Comparison of ENCODE assay signal across 21 mouse cellular contexts in genomic region chr11:118676364-118676763, GRCm38 (mm10).
DNase-seq lines count a peak whose midpoint lies in the region; ATAC-seq lines count a peak whose summit lies in the region.
"Had no signal": no experiment of that assay in that cellular context is flagged by ENCODE, and none has a peak within 500 bp of the region (broad histone marks: within the 10 kb centered on the region; RNA-seq: fewer than 3 reads in every experiment).

No protein-coding gene starts in this region.

- no peak overlapping the region for H3K4me2 ChIP-seq in neural tube, embryonic 15.5 days

- ATAC-seq in frontal cortex, adult (ENCODE audit: low TSS enrichment): peak; percentile 55
- no peak for ATAC-seq in neural tube, embryonic 15.5 days (ENCODE audit: low FRiP score)
- ATAC-seq: activated CD4-positive, CD25-positive, alpha-beta regulatory T cell, adult 4 months; CD4-positive, CD25-positive, alpha-beta regulatory T cell, adult 4 months; Patski had no signal

- peaks cover 61% of the 10 kb centered on the region for H3K4me1 ChIP-seq in neural tube, embryonic 15.5 days

- 82% methylated on average over 7 of the region's 7 CpGs for WGBS in neural tube, embryonic 15.5 days

- no peak overlapping the region for H3K4me3 ChIP-seq in neural tube, embryonic 15.5 days (replicated peaks)

- no peaks in the 10 kb centered on the region for H3K9me3 ChIP-seq in neural tube, embryonic 15.5 days (replicated peaks)

- 0 out of 2 replicates have a peak overlapping the region, but pooled peaks have one; percentile 11 for H3K9ac ChIP-seq in neural tube, embryonic 15.5 days (replicated peaks)

- H3K27ac ChIP-seq in neural tube, embryonic 15.5 days (replicated peaks): no peak overlapping the region

- no peak for DNase-seq in frontal cortex, postnatal 36 days (ENCODE audit: low spot score in 2 of 2)
- DNase-seq in neural tube, embryonic 10.5 days (ENCODE audit: extremely low spot score, low spot score): no peak
- peak; percentile 55 for DNase-seq in brain, adult 2 months (ENCODE audit: low read depth, low spot score)
- no peak for DNase-seq in liver
- DNase-seq: adrenal gland, adult 2 months; adrenal gland, adult 8-10 months; adrenal gland, postnatal 10 days; adrenal gland, postnatal 14 days; adrenal gland, postnatal 25 days; adrenal gland, postnatal 36 days; B cell, adult 2 months; cerebellum, adult 11 months; cerebellum, adult 11-12 months; cerebellum, adult 18-20 months; cerebellum, adult 2 months had no signal

- no peaks in the 10 kb centered on the region for H3K27me3 ChIP-seq in neural tube, embryonic 15.5 days (replicated peaks)

- H3K36me3 ChIP-seq in neural tube, embryonic 15.5 days: no peaks in the 10 kb centered on the region
- H3K36me3 ChIP-seq: G1E had no signal
